Mouse (Mus musculus) hindbrain, embryonic 12.5 days (tissue): ENCODE results near the gene H3f3a. TPM values are rescaled to one million over a fixed set of nuclear protein-coding genes. Genes with fewer than 3 reads are reported as not detected.
A peak's percentile ranks its signal among the peaks of the same experiment; 100 is the strongest.

ENCODE experiments used
- ATAC-seq: fragments of 200-750 bp; cut with Nextera tagmentation; 2 replicates; pipeline ENCODE4 v1.8.0; 2017; ENCODE audit warnings: moderate TSS enrichment; ENCODE audit not compliant: low FRiP score
- H3K27ac ChIP-seq: fragments of 300-500 bp; sonication (generic); 2 replicates; pipeline ENCODE4 v1.5.1; 2016; ENCODE audit warnings: mild to moderate bottlenecking
- H3K27me3 ChIP-seq: fragments of 300-500 bp; sonication (generic); 2 replicates; pipeline ENCODE4 v1.6.1; 2016; ENCODE audit warnings: mild to moderate bottlenecking
- H3K36me3 ChIP-seq: fragments of 300-500 bp; sonication (generic); 2 replicates; pipeline ENCODE4 v1.6.1; 2016; ENCODE audit warnings: mild to moderate bottlenecking
- H3K4me1 ChIP-seq: fragments of 300-500 bp; sonication (generic); 2 replicates; pipeline ENCODE4 v1.6.1; 2016
- H3K4me2 ChIP-seq: fragments of 300-500 bp; sonication (generic); replicated peaks from 2 replicates; pipeline ENCODE4 v1.6.1; 2016; ENCODE audit warnings: mild to moderate bottlenecking
- H3K4me3 ChIP-seq: fragments of 300-500 bp; sonication (generic); 2 replicates; pipeline ENCODE4 v1.5.1; 2016; ENCODE audit warnings: mild to moderate bottlenecking
- H3K9ac ChIP-seq: fragments of 300-500 bp; sonication (generic); 2 replicates; pipeline ENCODE4 v1.6.1; 2016; ENCODE audit warnings: mild to moderate bottlenecking, moderate library complexity
- H3K9me3 ChIP-seq: fragments of 300-500 bp; sonication (generic); replicated peaks from 2 replicates; pipeline ENCODE4 v1.6.1; 2016; ENCODE audit warnings: mild to moderate bottlenecking
- WGBS: fragments of 180-500 bp; shearing (Covaris S2); methylation state at CpG from one replicate; pipeline ENCODE4 v1.1.7; 2016; 5-methylcytosine and 5-hydroxymethylcytosine counted together
- polyA plus RNA-seq: library from polyadenylated mRNA; unstranded; fragments of >200 nt; fragmentation: Nextera tagmentation; extraction: Ambion mirVana; gene quantifications from 2 replicates; pipeline ENCODE4 v1.2.1, GENCODE M21; 2016

H3f3a gene
- 3,274 and 3,635 TPM in 2 replicates for polyA plus RNA-seq

DNA sequence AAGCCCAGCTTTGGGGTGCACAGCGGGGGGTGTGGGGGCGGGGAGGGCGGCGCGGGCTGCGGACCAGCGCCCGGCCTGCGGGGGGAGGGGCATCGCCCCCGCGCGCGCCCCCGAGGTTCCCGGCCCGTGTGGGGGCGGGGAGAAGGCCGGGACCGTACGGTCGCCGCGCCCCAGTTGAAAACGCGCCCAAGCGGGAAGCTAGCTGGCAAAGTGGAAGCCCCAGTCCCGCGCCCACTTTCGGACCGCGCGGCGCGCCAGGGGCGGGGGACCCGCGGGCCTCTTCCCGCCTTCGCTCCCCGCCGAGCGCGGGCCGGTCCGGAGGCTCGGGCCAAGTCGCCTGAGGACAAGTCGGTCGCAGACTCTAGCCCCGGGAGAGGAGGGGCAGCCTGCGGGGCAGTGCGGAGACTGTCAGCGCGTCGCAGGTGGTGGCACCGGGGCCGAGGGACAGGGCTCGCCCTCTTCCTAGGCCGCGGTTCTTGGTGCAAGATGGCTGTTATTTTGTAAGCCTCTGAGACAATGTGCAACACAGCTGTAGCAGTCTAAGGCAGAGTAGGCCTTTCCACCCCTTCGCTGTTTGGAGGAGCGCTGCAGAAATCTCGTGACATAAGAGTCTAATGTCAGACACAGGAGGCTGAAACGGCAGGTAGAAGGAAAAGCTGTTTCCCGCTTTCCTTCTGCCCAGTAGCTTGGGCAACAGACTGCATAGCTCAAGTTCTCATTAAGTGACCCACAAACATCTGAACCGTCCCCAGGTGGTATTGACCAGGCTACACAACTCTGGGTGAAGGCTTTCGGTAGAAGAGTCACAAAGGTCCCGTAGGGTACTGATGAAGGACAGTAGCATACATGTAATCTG lies at the start of gene H3f3a:
Gene H3f3a, minus strand, starts transcription at position 59 of the 856 bp plus-strand sequence.
- WGBS = 2% methylated on average over 52 of the region's 69 CpGs
- Histone ChIP-seq H3K27me3 (no peaks in the 10 kb centered on the region), H3K9me3 (no peaks in the 10 kb centered on the region), H3K4me3 (peak within 1 kb of the TSS; percentile 90), H3K36me3 (peaks cover 18% of the 10 kb centered on the region), H3K4me1 (peaks cover 34% of the 10 kb centered on the region), H3K27ac (peak within 1 kb of the TSS; percentile 99), H3K4me2 (peak within 1 kb of the TSS; percentile 73), H3K9ac (peak within 1 kb of the TSS; percentile 100)
- ATAC-seq = peak; percentile 84

DNA sequence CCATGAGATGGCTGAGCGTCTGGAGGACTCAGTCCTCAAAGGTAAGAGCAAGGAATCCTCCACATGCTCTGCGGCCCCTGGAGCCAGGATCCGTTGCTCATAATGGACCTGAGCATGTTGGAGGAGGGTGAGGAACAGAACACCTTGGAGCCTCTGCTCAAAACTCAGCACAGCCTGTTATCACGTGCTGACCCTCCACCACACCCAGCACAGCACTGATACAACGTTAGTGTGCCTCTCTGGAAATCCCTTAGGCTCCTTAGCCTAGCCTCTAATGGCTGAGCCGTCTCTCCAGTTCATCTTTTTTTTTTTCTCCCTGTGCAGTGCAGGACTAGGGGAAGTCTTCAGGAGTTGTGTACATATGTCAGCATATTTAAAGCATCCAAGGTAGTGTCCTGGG lies 46.3 kb upstream of the H3f3a start:
- Histone ChIP-seq H3K4me2 (no peak overlapping the region), H3K9me3 (no peaks in the 10 kb centered on the region), H3K27ac (no peak overlapping the region), H3K4me3 (no peak overlapping the region), H3K4me1 (no peaks in the 10 kb centered on the region), H3K36me3 (peaks cover 88% of the 10 kb centered on the region), H3K9ac (no peak overlapping the region), H3K27me3 (no peaks in the 10 kb centered on the region)
- 88% methylated on average over 6 of the region's 6 CpGs for WGBS
- no peak for ATAC-seq

DNA sequence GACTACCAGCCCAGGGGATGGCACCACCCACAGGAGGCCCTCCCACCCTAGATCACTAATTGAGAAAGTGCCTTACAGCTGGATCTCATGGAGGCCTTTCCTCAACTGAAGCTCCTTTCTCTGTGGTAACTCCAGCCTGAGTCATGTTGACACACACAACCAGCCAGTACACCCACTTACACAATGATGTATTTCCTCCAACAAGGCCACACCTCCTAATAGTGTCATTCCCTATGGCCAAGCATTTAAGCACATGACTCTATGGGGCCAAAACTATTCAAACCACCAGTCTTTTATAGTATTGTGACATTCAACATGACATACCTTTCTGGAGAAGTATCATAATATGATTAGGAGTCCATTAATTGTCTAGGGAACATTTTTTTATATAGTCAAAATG lies 45.0 kb upstream of the H3f3a start:
- Histone ChIP-seq H3K36me3 (peaks cover 77% of the 10 kb centered on the region), H3K27ac (no peak overlapping the region), H3K9ac (no peak overlapping the region), H3K4me2 (no peak overlapping the region), H3K27me3 (no peaks in the 10 kb centered on the region), H3K9me3 (no peaks in the 10 kb centered on the region), H3K4me3 (no peak overlapping the region), H3K4me1 (no peaks in the 10 kb centered on the region)
- ATAC-seq = no peak

DNA sequence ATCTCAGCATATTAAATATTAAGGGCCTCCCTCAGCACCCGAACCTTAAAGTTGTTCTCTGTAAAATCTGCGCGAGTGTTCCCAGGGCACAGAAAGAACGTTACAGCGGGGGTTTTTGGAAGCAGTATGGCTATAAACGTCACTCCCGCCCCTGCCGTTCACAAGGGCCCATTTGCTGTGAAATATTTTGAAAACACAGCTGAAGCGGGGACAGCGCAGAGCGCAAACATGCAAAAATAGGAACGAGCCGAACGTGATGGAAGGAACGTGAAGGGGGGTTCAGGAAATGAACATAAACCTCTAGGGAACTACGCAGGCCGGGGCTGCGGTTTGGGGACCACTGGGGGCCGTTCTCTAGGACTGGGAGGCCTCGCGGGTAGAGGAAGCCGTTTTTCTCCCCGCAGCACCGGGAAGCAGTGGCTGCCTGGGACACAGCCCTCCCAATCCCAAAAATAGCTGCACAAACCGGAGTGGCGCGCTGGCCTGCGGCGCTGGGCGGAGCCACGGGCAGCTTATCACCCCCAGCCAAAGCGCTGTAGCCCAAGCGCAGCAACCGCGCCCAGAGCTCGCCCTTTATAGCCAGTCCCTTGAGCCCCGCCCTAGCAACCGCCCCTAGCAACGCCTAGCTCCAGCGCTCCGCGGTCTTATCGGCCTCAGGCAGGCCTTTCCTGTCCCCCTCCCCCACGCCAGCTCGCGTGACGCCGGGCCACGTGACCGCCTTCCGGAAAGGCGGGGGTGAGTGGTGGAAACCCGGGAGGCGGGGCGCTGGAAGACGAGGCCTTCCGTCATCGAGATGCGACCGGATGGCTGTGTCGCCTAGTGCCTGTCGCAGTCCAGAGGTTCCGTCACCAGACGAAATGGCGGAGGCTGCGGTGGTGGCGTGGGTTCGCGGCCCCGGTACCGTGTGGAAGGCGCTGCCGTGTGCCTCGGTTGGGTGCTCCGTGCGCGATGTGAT lies 36.9 kb upstream of the H3f3a start, which contains the start of gene Sde2:
Gene Sde2, plus strand, starts transcription at position 812 of the 955 bp plus-strand sequence.
- peak within 1 kb of the TSS; percentile 54 for H3K4me3 ChIP-seq
- peak within 1 kb of the TSS; percentile 75 for H3K4me2 ChIP-seq
- no peaks in the 10 kb centered on the region for H3K27me3 ChIP-seq
- H3K36me3 ChIP-seq = peaks cover 4% of the 10 kb centered on the region; the same call in 1 of the 2 replicates
- no peaks in the 10 kb centered on the region for H3K9me3 ChIP-seq
- peak within 1 kb of the TSS; percentile 99 for H3K27ac ChIP-seq
- H3K4me1 ChIP-seq = peaks cover 35% of the 10 kb centered on the region
- peak; percentile 98 for ATAC-seq
- WGBS = under 1% methylated on average over 75 of the region's 77 CpGs
- H3K9ac ChIP-seq = peak within 1 kb of the TSS; percentile 79

DNA sequence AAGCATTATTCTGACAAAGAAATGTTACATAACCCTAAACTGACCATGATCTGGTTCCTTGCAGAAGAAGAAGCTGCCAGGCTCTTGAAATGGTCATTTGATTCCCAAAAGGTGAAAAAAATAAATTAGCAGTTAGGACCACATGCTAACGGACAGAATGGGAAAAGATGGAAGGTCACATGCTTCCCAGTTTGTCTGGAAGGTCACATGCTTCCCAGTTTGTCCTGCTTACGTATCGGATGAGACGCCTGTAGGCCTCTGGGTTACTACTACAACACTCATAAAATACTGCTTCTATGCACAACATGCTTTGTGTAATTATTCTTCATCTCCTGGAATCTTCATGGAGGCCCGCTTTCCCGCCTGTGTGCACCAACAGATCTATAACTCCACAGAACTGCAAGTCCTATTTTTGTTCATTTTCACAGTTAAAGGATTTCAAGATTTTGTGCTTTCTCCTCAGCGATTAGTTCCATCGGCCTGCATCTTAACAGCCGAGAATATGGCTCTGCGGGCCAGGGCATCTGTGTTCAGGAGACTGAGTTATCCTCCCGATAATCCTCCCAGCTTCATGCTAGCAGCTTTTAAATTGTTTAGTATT lies 36.1 kb upstream of the H3f3a start:
- no peaks in the 10 kb centered on the region; the same call in 1 of the 2 replicates for H3K36me3 ChIP-seq
- peaks cover 35% of the 10 kb centered on the region for H3K4me1 ChIP-seq
- H3K9ac ChIP-seq = peak overlapping the region; percentile 79
- H3K9me3 ChIP-seq = no peaks in the 10 kb centered on the region
- ATAC-seq = no peak
- 32% methylated on average over 11 of the region's 11 CpGs for WGBS
- peak overlapping the region; percentile 75 for H3K4me2 ChIP-seq
- H3K4me3 ChIP-seq = peak overlapping the region; percentile 54
- H3K27me3 ChIP-seq = no peaks in the 10 kb centered on the region
- H3K27ac ChIP-seq = peak overlapping the region; percentile 99

DNA sequence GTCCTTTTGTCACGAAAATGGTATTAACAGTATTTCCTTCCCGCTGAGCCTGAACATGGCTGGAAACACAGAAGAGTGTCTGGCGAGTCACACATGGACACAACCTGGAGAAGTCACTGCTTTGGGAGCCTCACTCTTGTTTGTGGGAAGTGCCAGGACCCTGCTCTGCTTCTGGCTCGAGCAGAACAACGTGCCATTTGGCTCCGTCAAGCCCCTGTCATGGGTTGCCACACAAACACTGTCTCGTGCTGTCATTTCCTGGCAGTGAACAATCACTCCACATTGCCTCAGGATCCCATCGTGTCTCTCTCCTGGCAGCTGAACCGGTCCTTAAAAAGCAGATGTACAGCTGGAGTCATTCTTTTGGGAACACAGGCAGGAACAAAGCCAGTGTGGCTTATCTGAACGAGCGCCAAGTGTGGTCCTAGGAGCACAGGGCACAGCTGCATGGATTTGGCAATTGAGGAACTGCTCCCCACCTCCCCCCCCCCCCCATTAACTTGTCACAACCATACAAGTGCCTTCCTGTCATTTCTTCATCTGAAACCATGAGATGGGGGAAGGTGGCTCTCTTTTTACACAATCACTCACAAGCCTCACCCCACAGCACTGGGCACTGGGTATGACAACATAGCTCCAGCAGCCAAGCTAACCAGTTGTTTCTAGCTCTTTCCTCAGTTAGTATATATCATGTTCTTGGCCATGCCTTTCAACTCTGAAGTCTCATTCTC lies 34.9 kb upstream of the H3f3a start:
- Histone ChIP-seq H3K27ac (peak overlapping the region; percentile 99), H3K9ac (peak overlapping the region; percentile 53), H3K27me3 (no peaks in the 10 kb centered on the region), H3K9me3 (no peaks in the 10 kb centered on the region), H3K36me3 (no peaks in the 10 kb centered on the region; the same call in 1 of the 2 replicates), H3K4me3 (peak overlapping the region; percentile 30), H3K4me2 (peak overlapping the region; percentile 54), H3K4me1 (peaks cover 35% of the 10 kb centered on the region)
- 16% methylated on average over 11 of the region's 11 CpGs for WGBS
- peak; percentile 26; the same call in 1 of the 2 replicates for ATAC-seq

DNA sequence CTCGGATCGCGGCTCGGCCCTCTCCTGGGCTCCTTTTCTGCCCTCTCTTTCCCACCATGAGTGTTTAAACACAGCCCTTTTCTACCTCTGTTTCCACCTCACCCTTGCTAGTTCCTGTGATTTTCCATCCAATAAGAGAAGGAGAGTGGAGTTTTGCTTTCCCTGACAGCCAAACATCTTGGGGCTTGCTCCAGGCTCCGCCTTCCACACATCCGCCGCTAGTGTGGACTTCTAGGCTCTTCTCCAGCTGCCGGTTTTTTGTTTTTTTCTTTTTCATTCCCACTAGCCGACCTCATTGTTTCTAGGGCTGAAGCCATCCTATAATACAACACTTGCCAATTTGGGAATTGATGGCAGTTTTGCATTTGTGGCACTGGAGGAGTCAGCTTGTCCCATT lies 34.4 kb upstream of the H3f3a start:
- H3K4me2 ChIP-seq = peak overlapping the region; percentile 54
- H3K4me1 ChIP-seq = peaks cover 35% of the 10 kb centered on the region
- WGBS = 2% methylated on average over 9 of the region's 9 CpGs
- H3K9ac ChIP-seq = peak overlapping the region; percentile 53
- H3K27me3 ChIP-seq = no peaks in the 10 kb centered on the region
- peak overlapping the region; percentile 30 for H3K4me3 ChIP-seq
- peak; percentile 33 for ATAC-seq
- H3K9me3 ChIP-seq = no peaks in the 10 kb centered on the region
- peak overlapping the region; percentile 99 for H3K27ac ChIP-seq
- no peaks in the 10 kb centered on the region; the same call in 1 of the 2 replicates for H3K36me3 ChIP-seq

DNA sequence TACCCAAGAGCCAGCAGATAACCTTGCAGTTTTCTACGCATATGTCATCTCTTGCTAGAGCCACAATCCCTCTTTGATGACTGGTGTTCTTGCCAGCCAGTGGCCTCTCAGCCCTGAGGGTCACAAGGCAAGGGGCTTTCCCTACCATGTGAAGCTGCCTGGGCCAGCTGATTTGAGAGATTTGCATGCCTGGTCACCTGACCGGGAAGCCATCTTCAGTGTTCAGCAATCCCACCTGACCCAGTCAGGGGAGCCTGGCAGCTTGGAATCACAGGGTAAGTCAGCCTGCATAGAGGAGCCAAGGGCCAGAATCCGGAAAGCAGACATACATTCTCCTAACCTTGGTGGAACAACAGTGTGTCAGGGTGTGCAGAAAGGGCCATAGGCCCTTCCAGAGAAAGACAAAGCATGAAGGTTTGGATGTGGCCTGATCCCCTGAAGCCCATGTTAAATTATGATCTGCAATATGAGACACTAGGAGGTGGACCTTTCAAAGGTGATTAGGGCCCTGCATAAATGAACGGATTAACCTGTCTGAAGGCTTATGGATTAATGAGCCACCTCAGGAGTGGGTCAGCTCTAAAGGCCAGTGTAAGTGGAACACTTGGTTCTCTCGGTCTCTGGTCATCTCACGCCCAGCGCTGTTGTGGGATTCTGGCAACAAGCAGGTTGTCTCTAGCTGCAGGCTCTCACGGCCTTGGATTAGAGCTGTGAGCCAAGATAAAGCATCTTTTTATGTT lies 28.0 kb upstream of the H3f3a start:
- Histone ChIP-seq H3K27me3 (no peaks in the 10 kb centered on the region), H3K4me1 (no peaks in the 10 kb centered on the region), H3K9ac (no peak overlapping the region), H3K9me3 (no peaks in the 10 kb centered on the region), H3K4me2 (no peak overlapping the region), H3K4me3 (no peak overlapping the region), H3K36me3 (no peaks in the 10 kb centered on the region), H3K27ac (no peak overlapping the region)
- 89% methylated on average over 8 of the region's 8 CpGs for WGBS
- no peak for ATAC-seq

DNA sequence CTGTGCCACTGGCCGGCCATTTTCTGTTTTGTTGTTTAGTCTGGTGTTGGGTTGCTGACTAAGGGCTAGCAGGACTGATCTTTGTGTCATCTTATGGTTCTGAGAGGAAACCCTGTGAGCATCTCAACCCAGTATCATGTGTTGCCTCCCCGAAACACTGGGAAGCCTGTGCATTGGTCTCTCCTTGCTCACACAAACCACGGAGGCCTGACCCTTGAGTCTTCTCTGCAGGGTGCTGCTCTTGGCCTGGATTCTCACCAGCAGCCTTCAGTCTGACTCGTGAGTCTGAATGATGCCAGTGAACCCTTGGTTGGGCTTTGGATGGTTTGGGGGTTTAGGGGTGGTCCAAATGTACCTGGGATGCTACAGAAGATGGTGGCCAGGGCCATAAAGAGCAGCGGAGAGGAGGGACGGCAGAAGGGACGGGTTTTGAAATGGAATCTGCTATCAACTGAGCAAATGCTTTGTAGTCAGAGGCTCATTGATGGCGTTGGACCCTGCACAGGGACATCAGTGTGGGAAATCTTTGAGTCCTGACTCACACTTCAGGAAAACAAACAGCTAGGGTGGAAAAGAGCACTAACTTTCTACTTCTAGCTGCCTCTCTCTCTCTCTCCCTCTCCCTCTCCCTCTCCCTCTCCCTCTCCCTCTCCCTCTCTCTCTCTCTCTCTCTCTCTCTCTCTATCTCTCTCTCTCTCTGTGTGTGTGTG lies 25.6 kb upstream of the H3f3a start:
- Histone ChIP-seq H3K9ac (no peak overlapping the region), H3K4me2 (no peak overlapping the region), H3K4me3 (no peak overlapping the region), H3K27me3 (no peaks in the 10 kb centered on the region), H3K27ac (no peak overlapping the region), H3K36me3 (no peaks in the 10 kb centered on the region), H3K9me3 (no peaks in the 10 kb centered on the region; the same call in 1 of the 2 replicates), H3K4me1 (no peaks in the 10 kb centered on the region)
- 67% methylated on average over 8 of the region's 8 CpGs for WGBS
- no peak for ATAC-seq

DNA sequence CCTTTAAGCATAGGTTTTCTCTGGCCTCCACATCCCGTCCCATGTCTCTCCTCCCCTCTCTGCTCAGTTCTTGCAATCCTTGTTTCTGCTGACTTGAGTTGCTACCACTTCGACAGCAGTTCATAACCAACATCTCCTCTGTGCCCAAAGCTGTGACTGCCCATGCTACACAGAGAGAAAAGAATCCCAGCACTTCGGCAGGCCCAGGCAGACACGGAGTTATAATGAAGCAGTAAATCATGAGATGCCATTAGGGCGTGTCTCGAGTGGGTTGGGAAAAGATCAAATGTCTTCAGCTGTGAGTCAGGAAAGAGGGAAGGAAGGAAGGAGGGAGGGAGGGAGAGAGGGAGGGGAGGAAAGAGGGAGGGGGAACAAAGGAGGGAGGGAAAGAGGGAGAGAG lies 24.3 kb upstream of the H3f3a start:
- no peak for ATAC-seq
- no peak overlapping the region for H3K4me2 ChIP-seq
- no peaks in the 10 kb centered on the region for H3K36me3 ChIP-seq
- no peak overlapping the region for H3K9ac ChIP-seq
- H3K4me3 ChIP-seq = no peak overlapping the region
- no peaks in the 10 kb centered on the region; the same call in 1 of the 2 replicates for H3K9me3 ChIP-seq
- 59% methylated on average over 6 of the region's 6 CpGs for WGBS
- no peaks in the 10 kb centered on the region for H3K27me3 ChIP-seq
- no peak overlapping the region for H3K27ac ChIP-seq
- H3K4me1 ChIP-seq = no peaks in the 10 kb centered on the region
